Mouse (Mus musculus) layer of hippocampus, adult 9-10 months (tissue): Measurements from ENCODE around the gene Calm3.

Source experiments
- DNase-seq: peaks from one replicate; pipeline ENCODE4 v3.0.0; 2022; ENCODE audit warnings: low spot score

Gene Calm3

GRCm38 (mm10) chr7:16891641-16892351 lies 32.1 kb downstream of the Calm3 start, which contains the start of gene Gng8:
TSS of gene Gng8 (plus strand) at chr7:16891786.
- DNase-seq: peak; percentile 66

DNA sequence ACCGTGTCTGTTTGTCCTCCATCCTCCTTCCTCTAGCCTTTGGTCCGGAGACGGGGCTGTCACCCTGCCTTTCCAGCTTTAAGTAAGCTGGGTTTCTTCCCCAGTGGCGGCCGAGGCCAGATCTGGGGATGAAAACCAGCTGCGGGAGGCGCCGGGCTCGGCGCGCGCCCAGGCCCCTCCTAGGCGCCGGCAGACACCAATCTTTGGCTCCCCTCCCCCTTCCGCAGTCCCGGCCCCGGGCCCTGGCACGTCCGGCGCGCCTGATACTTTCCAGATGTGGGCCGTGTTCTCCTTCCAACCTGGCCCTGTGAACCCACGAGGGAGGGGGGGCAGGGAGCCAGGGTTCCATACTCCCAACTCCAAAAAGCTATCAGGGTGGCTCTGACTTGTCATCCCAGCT lies 33.0 kb downstream of the Calm3 start:
- no peak for DNase-seq

GRCm38 (mm10) chr7:16890536-16890935 lies 33.4 kb downstream of the Calm3 start:
- DNase-seq: no peak

- no peak for DNase-seq
Measured at GRCm38 (mm10) chr7:16885905-16886304, 38.0 kb downstream of the Calm3 start.

DNA sequence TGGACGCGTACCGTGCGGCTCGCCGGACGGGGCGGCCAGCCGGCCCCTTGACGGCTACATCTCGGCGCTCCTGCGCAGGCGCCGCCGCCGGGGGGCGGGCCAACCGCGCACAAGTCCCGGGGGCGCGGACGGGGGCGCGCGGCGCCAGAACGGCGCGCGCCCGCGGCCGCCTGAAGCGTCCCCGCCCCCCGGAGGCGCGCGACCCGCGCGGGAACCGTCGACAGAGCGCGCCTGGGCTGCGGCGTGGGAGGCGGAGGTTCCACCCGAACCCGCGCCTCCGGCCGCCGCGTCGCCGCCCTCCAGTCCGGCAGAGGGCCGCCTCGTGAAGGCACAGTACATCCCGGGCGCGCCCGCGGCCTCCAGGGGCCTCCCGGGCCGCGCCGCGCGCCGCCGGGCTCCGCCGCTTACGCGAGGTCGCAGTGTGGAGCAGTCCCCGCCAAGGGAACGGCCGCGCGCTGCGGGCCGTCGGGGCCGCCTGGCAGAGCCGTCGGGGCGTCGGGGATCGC lies 38.6 kb downstream of the Calm3 start:
- no peak for DNase-seq

DNA sequence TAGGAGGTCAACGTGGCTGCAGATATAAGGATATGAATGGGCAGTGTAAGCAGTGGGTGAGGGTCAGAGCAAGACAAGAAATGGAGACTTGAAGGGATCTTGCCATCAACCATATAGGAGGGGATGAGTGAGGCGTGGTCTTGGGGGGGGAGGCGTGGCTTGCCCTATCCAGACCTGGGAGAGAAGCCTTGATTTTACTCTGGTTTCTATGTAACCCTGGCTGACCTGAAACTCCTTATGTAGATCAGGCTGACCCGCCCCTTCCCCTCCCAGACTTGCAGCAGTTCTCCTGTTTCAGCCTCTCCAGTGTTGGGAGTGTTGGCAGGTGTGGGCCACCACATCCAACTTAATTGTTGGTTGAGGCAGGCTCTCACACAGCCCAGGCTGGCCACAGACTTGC lies 39.6 kb downstream of the Calm3 start:
- DNase-seq: no peak

- DNase-seq: no peak
Measured at GRCm38 (mm10) chr7:16883162-16883561, 40.8 kb downstream of the Calm3 start.

DNA sequence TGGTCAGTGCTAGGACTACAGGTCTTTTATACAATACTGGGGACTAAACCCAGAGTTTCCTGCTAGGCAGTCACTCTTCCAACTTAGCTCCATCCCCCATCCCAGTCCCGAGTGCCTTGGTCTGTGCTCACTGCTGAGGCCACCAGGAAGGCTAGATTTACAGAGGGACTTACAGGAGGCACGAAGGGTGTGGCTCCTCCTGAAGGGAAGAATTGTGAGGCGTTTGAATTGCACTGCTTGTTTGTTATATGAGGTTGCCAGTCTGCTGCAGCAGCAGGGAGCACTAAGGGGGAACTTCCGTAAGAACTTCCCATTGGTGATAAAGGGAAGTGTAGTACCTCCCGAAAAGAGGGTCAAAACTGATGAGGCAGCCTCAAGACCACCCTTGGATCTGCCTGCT lies 43.3 kb downstream of the Calm3 start:
- DNase-seq: no peak

GRCm38 (mm10) chr7:16879796-16880547 lies 43.9 kb downstream of the Calm3 start:
- no peak for DNase-seq

DNA sequence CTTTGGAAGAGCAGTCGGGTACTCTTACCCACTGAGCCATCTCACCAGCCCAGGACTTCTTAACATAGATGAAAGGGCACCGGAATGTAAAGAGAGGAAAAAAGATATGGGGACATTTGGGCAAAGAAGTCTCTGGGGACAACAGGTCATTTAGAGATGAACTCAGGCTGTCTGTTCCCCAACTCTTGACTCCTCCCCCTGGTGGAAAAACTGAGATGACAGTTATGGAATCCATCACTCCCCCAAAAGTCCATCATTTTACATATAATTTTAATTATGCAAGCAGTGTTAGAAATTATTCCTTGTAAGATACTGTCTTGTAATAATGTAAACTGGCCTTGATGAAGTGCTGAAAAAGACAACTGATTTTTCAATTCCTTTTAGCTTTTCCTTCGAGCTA lies 46.2 kb downstream of the Calm3 start:
- no peak for DNase-seq

DNA sequence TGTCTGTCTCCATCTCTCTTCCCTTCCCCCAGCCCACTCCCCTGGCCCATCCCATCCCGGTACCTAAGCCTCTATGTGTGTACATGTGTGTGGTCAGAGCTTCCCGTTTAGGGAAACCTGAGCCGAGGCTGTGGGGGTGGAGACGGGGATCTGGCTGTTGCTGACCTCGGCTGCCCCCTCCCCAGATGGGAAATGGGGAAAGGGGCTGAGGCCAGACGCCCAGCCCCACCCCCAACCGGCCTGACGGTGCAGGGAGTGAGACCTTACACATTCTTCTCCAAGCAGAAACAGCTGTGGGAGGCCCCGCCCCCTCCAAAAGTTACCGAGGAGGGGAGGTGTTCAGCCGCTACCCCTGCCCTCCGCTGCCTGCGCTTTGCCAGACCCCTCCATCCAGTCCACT lies 47.3 kb downstream of the Calm3 start:
- no peak for DNase-seq

GRCm38 (mm10) chr7:16876006-16876405 lies 47.9 kb downstream of the Calm3 start:
- DNase-seq: no peak

DNA sequence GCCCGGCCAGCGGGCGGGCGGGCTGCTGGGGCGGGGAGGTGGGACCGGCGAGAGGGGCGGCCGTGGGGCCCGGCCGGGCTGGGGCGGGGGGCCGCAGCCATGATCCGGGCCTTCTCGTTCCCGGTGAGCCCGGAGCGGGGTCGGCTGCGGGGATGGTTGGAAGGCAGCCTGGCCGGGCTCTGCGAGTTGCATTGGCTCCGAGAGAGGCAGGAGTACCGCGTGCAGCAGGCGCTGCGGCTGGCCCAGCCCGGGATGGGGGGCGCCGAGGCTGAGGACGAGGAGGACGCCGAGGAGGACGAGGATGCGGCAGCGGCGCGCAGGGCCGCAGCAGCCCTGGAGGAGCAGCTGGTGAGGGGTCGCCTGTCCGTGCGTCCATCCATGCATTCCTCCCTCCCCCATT lies 48.6 kb downstream of the Calm3 start:
- no peak for DNase-seq

DNA sequence AGATGAGACGGTGACA lies 48.8 kb downstream of the Calm3 start, which contains the start of gene Dact3:
Gene Dact3, plus strand, starts transcription at position 8 of the 16 bp plus-strand sequence.
- DNase-seq: no peak

DNA sequence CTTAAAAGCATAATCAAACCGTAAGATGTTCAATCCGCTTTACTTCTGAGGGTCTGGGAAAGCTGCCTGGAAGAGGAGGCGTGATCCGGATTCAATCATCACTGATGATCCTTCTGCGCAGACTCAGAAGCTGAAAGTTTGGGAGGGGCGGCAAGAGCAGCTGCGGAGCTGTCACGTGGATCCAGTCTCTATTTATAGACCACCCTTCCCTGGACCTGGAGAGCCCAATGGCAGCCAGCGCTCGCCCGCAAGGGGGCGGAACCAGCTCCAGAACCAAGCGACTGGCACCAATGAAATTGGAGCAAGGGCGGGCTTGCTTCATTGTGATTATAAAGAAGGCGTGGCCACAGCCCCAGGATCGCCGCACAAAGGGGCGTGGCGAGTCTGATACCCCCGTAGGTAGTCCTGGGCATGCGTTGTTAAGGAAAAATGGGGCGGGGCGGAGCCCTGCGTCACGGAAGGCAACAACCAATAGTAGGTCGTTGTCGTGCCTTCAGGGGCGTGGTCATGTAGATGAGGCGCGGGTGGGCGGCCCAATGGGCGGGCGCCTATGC lies 49.1 kb downstream of the Calm3 start:
- DNase-seq: peak; percentile 100

- DNase-seq: peak; percentile 68
Measured at GRCm38 (mm10) chr7:16874190-16874589, 49.7 kb downstream of the Calm3 start.

DNA sequence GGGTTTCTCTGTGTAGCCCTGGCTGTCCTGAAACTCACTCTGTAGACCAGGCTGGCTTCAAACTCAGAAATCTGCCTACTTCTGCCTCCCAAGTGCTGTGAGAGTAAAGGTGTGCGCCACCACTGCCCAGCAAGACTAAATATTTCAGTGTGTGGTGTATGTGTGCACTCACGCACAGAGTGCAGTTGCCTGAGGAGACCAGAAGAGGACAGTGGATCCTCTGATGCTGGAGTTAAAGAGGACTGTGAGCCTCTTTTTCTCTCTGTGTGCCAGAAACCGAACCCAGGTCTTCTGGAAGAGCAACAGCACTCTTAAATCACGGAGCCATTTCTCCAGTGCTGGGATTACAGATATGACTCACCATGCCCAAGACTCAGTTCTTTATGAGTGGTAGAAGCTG lies 50.5 kb downstream of the Calm3 start:
- DNase-seq: no peak

GRCm38 (mm10) chr7:16872478-16872877 lies 51.4 kb downstream of the Calm3 start:
- DNase-seq: no peak

- DNase-seq: no peak
Measured at GRCm38 (mm10) chr7:16871600-16871999, 52.3 kb downstream of the Calm3 start.

DNA sequence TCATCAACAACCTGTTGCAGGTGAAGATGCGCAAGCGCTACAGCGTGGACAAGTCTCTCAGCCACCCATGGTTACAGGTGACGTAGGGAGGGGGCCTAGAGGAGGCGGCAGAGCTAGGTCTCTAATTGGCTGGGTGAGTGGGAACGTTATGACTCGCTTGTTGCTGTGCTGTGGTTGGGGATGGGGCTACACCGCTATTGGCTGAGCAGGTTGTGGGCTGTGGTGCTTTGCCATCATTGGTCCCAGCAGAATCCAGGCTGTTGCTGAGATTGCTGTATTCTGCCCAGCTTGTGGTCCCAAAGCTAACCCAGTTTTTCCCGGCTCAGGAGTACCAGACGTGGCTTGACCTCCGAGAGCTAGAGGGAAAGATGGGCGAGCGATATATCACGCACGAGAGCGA lies 54.4 kb downstream of the Calm3 start:
- DNase-seq: peak; percentile 90

- no peak for DNase-seq
Measured at GRCm38 (mm10) chr7:16867488-16867887, 56.4 kb downstream of the Calm3 start.
